Mouse (Mus musculus) leukemia stem cell, adult 10-12 weeks (primary cell): ENCODE data around the gene Siah2. TPM values are rescaled to one million over a fixed set of nuclear protein-coding genes. Genes with fewer than 3 reads are reported as not detected.

ENCODE experiments used
- polyA plus RNA-seq: library from polyadenylated mRNA; stranded (reverse); fragments of >175 nt; gene quantifications from 2 replicates; pipeline ENCODE4 v1.2.3, GENCODE M21; 2012; ENCODE audit warnings: low replicate concordance

Gene Siah2
- polyA plus RNA-seq, result 22.1 and 43.9 TPM in 2 replicates

DNA sequence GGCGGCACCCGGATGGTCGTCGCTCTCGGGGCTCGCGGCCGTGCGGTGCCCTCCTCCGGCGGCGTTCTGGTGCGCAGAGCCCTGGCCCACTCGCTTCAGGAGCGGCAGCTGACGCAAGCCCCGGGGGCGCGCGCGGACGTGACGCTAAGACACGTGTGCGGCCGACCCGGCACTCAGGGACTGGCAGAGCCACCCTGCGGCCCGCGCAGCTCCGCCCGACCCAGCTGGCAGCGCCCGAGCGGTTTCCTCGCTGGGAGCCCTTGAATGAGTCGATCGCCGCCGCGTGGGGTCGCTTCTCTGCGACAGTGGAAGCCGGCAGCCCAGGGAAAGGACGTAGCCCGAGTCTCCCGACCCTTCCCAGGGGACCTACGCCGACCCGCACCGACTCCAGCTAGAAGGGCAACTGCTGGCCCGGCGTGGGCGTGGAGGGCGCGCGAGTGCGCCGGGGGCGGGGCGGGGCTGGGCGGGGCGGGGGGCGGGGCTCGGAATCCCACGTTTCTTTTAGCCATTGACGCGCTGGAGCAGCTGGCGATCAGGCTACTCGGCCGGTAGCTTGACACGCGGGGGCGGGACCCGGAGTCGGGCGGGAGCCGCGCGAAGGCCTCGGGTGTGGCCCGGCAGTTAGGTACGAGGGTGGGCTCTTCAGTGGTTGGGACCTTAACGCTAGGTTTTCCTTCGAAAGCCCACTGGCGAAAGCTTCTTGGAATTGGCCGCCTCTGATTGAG is at the start of gene Siah2:
Siah2 (minus strand) TSS at position 404 of the 725 bp plus-strand sequence.

GRCm38 (mm10) chr3:58636406-58637295 is 55.5 kb downstream of the Siah2 start, which contains the start of gene Erich6:
Erich6 (minus strand) TSS chr3:58637207.

Other genes starting within 250 kb of the Siah2 start
- gene Eif2a, start 166.6 kb downstream of the Siah2 start, polyA plus RNA-seq, result 1.3 and 12.1 TPM in 2 replicates
- 53.7 and 95.4 TPM in 2 replicates for gene Serp1, start 166.5 kb downstream of the Siah2 start, polyA plus RNA-seq
- gene Selenot, start 115.8 kb downstream of the Siah2 start, polyA plus RNA-seq, result 12.2 and 16.5 TPM in 2 replicates
- not detected in 2 replicates for gene Erich6, start 55.2 kb downstream of the Siah2 start, polyA plus RNA-seq
- gene Mindy4b-ps, start 129.9 kb upstream of the Siah2 start, polyA plus RNA-seq, result not detected in 2 replicates
- gene Clrn1, start 192.9 kb upstream of the Siah2 start, polyA plus RNA-seq, result not detected in 2 replicates